Mouse (Mus musculus) midbrain, embryonic 14.5 days (tissue): ENCODE data around the gene Dpp6. TPM values are rescaled to one million over a fixed set of nuclear protein-coding genes. Genes with fewer than 3 reads are reported as not detected.
A peak's percentile ranks its signal among the peaks of the same experiment; 100 is the strongest.

Experiments
- ATAC-seq: fragments of 200-750 bp; cut with Nextera tagmentation; 2 replicates; pipeline ENCODE4 v1.8.0; 2017; ENCODE audit warnings: moderate number of reproducible peaks, moderate library complexity; ENCODE audit not compliant: low FRiP score, low TSS enrichment
- DNase-seq: peaks from one replicate; pipeline ENCODE4 v3.0.0-alpha.2; 2015
- H3K27ac ChIP-seq: fragments of 300-500 bp; sonication (generic); replicated peaks from 2 replicates; pipeline ENCODE4 v1.5.1; 2014; ENCODE audit warnings: mild to moderate bottlenecking, low read depth, low read length, moderate library complexity
- H3K27me3 ChIP-seq: fragments of 300-500 bp; sonication (generic); 2 replicates; pipeline ENCODE4 v1.6.1; 2014; ENCODE audit warnings: low read length, control low read depth, mixed read lengths; ENCODE audit not compliant: control insufficient read depth, insufficient read depth
- H3K36me3 ChIP-seq: fragments of 300-500 bp; sonication (generic); 2 replicates; pipeline ENCODE4 v1.6.1; 2014; ENCODE audit warnings: low read length, control low read depth; ENCODE audit not compliant: control insufficient read depth, insufficient read depth
- H3K4me1 ChIP-seq: fragments of 300-500 bp; sonication (generic); 2 replicates; pipeline ENCODE4 v1.6.1; 2014; ENCODE audit warnings: mild to moderate bottlenecking, antibody characterized with exemption, low read length, control low read depth; ENCODE audit not compliant: control insufficient read depth, insufficient read depth
- H3K4me2 ChIP-seq: fragments of 300-500 bp; sonication (generic); 2 replicates; pipeline ENCODE4 v1.6.1; 2014; ENCODE audit warnings: mild to moderate bottlenecking, low read length, moderate library complexity
- H3K4me3 ChIP-seq: fragments of 300-500 bp; sonication (generic); replicated peaks from 2 replicates; pipeline ENCODE4 v1.5.1; 2014; ENCODE audit warnings: low read depth, low read length
- H3K9ac ChIP-seq: fragments of 300-500 bp; sonication (generic); replicated peaks from 2 replicates; pipeline ENCODE4 v1.6.1; 2014; ENCODE audit warnings: mild to moderate bottlenecking, low read length, moderate library complexity
- H3K9me3 ChIP-seq: fragments of 300-500 bp; sonication (generic); 2 replicates; pipeline ENCODE4 v1.6.1; 2016; ENCODE audit warnings: low read length, control low read depth, mixed read lengths; ENCODE audit not compliant: control insufficient read depth
- WGBS: fragments of 180-500 bp; shearing (Covaris S2); extraction: QIAGEN DNeasy Blood & Tissue Kit; methylation state at CpG from one replicate; pipeline ENCODE4 v1.1.7; 2014; 5-methylcytosine and 5-hydroxymethylcytosine counted together
- polyA plus RNA-seq: library from polyadenylated mRNA; unstranded; fragments of >200 nt; fragmentation: Nextera tagmentation; extraction: Ambion mirVana; gene quantifications from 2 replicates; pipeline ENCODE4 v1.2.1, GENCODE M21; 2014

Gene Dpp6
- polyA plus RNA-seq = 72.6 and 76.3 TPM in 2 replicates

DNA sequence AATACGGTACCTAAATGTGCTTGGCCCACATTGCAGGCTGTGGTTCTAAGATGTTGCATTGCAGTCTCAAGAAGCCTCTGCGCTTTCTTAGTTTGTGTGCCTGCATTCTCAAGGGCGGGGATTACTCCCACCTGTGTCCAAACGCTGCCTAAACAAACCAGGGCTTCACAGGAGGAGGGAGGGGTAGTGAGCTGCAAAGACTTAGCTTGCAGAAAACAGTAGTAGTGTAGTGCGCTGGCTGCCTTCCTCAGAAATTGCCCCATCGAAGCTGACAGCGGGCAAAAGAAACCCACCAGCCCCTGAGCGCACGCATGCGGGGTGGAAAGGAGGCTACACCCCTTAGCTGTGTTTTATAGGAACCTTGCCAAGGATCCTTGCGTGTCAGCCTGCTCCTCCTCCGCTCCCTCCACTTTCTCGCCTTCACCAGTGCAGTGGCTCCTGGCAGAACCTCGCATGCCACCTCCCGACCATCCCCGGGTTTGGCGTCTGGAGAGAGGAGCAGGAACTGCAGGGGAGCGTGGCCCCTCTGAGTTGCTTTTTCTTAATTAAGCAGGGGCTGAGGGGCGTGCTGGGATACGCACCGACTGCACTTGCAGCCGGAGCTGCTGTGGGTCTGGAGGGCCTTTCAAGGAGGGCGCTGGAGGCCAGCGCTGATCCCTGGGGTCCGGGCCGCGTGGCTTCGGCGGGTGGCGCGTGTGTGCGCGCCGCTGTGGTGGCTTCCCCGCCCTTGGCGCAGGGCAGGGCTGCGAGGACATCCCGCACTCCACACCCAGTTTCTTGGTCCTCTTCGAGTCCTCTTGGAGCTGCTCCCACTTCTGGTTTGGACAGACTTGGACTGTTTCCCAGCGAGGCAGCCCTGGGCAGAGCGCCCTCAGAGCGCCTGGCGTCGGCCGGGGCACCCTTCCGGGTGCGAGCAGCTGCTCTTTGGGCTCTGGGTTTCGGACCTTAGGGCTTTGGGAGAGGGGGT lies at the start of gene Dpp6:
Gene Dpp6, plus strand, starts transcription at position 229 of the 967 bp plus-strand sequence.
- Histone ChIP-seq H3K36me3 (no peaks in the 10 kb centered on the region), H3K9me3 (no peaks in the 10 kb centered on the region), H3K9ac (peak within 1 kb of the TSS; percentile 26; the same call in 1 of the 2 replicates), H3K4me2 (peak within 1 kb of the TSS; percentile 80), H3K4me1 (no peaks in the 10 kb centered on the region), H3K27ac (no peak within 1 kb of the TSS), H3K4me3 (peak within 1 kb of the TSS; percentile 42), H3K27me3 (peaks cover 12% of the 10 kb centered on the region; the same call in 1 of the 2 replicates)
- WGBS = 4% methylated on average over 48 of the region's 48 CpGs
- DNase-seq (peak; percentile 68), ATAC-seq (peak; percentile 24; the same call in 1 of the 2 replicates)

DNA sequence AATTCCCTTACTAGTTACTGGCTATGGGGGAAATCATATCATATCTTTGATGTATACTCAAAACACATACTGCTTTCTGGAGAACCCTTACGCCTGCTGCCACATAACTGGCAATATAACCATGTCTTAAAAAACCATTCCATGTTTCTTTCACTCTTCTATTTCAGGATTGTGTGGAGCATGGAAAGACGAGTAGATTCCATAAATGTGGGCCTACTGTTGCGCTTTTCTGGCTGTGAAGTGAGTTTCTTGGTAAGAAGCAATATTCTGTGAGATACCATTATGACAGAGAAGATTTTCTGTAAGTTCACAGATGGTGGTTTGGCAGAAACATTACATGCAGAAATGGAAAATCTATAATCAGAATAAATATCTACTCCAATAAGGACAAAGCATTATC lies 33.0 kb upstream of the Dpp6 start:
- H3K4me2 ChIP-seq = no peak overlapping the region
- H3K9ac ChIP-seq = no peak overlapping the region
- H3K4me3 ChIP-seq = no peak overlapping the region
- H3K9me3 ChIP-seq = no peaks in the 10 kb centered on the region
- no peaks in the 10 kb centered on the region for H3K27me3 ChIP-seq
- no peak for DNase-seq
- no peak for ATAC-seq
- no peaks in the 10 kb centered on the region for H3K4me1 ChIP-seq
- 86% methylated on average over 3 of the region's 3 CpGs for WGBS
- H3K36me3 ChIP-seq = no peaks in the 10 kb centered on the region
- H3K27ac ChIP-seq = no peak overlapping the region

DNA sequence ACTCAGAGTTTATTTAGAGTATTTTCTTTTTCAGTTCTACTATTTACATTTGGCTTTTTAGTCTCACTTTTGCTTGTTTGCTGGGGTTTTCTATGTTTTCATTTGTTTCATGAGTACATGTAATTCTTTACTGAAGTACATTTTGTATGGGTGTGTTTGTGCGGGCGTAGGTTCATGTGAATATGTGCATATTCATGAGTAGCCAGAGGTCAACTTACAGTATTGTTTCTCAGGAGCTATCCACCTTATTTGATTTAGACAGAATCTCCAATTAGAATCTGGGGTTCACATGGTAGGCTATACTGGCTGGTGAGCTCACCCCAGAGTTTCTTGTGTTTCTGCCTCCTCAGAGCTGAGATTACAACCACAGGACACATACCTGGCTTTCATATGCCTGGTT lies 21.5 kb upstream of the Dpp6 start:
- WGBS = 94% methylated on average over 2 of the region's 2 CpGs
- ATAC-seq = no peak
- no peak overlapping the region for H3K27ac ChIP-seq
- no peak overlapping the region for H3K4me3 ChIP-seq
- H3K36me3 ChIP-seq = no peaks in the 10 kb centered on the region
- DNase-seq = no peak
- H3K27me3 ChIP-seq = no peaks in the 10 kb centered on the region
- H3K4me2 ChIP-seq = no peak overlapping the region
- no peaks in the 10 kb centered on the region for H3K9me3 ChIP-seq
- no peaks in the 10 kb centered on the region for H3K4me1 ChIP-seq
- H3K9ac ChIP-seq = no peak overlapping the region

DNA sequence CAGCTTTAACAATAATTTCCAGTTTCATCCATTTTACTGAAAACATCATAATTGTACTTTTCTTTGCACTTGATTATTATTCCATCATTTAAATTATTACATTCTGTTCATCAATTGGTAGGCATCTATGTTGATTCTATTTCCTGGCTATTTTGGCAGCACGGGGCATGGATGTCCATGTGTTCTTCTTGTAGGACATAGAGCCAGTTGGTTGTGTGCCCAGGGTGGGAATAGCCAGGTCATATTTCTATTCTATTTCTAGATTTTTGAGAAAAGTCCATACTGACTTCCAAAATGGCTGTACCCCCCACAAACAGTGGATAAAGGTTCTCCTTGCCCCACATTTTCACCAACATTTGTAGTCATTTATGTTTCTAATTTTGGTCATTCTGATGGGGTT lies 19.0 kb downstream of the Dpp6 start:
- Histone ChIP-seq H3K9me3 (no peaks in the 10 kb centered on the region), H3K36me3 (no peaks in the 10 kb centered on the region), H3K9ac (no peak overlapping the region), H3K4me2 (no peak overlapping the region), H3K4me1 (no peaks in the 10 kb centered on the region), H3K4me3 (no peak overlapping the region), H3K27me3 (no peaks in the 10 kb centered on the region), H3K27ac (no peak overlapping the region)
- WGBS = 93% methylated on average over 1 of the region's 1 CpGs
- ATAC-seq (no peak), DNase-seq (no peak)

DNA sequence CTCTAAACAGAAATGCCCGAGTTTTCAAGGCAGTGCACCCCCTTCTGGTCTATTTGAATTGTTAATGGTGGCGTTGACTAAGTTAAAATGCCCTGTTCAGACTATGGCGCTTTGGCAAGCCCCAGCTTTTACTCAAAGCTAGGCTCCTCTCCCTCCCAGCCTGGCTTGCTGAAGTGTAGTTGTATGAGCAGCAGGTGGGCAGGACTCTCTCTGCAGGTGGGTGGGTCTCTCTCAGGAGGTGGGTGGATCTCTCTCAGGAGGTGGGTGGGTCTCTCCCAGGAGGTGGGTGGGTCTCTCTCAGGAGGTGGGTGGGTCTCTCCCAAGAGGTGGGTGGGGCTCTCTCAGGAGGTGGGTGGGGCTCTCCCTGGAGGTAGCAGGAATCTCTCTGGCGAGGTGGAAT lies 24.1 kb downstream of the Dpp6 start:
- no peak for ATAC-seq

DNA sequence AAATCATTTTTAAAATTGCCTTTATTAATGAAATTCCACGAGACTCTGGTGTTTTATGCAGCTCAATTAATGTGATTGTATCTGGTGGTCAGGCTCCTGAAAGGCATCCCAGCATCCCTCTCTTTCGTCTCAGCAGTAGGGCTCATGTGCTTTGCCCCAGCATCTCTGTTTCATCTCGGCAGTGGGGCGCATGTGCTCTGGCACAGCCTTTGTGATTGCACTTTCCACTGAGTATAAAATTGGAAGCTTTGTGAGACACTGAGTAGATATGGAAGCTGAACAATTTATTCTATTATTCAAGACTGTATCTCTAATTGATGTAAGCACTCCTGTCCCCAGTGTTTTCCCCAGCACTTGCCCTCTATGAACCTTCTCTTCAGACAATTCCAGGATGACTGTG lies 37.7 kb downstream of the Dpp6 start:
- WGBS = 46% methylated on average over 4 of the region's 4 CpGs
- no peak overlapping the region for H3K4me2 ChIP-seq
- DNase-seq (peak; percentile 29), ATAC-seq (no peak)
- H3K4me1 ChIP-seq = no peaks in the 10 kb centered on the region
- H3K27ac ChIP-seq = 0 out of 2 replicates have a peak overlapping the region, but pooled peaks have one; percentile 20
- no peak overlapping the region for H3K4me3 ChIP-seq
- H3K9ac ChIP-seq = no peak overlapping the region
- no peaks in the 10 kb centered on the region for H3K36me3 ChIP-seq
- H3K27me3 ChIP-seq = no peaks in the 10 kb centered on the region
- H3K9me3 ChIP-seq = no peaks in the 10 kb centered on the region

More for the DNA sequence above, 24.1 kb downstream of the Dpp6 start:
- H3K9ac ChIP-seq = no peak overlapping the region
- no peaks in the 10 kb centered on the region for H3K9me3 ChIP-seq
- H3K4me2 ChIP-seq = no peak overlapping the region
- H3K36me3 ChIP-seq = no peaks in the 10 kb centered on the region
- no peak overlapping the region for H3K4me3 ChIP-seq
- DNase-seq = no peak
- 22% methylated on average over 4 of the region's 4 CpGs for WGBS
- H3K27ac ChIP-seq = no peak overlapping the region
- no peaks in the 10 kb centered on the region for H3K4me1 ChIP-seq
- no peaks in the 10 kb centered on the region for H3K27me3 ChIP-seq

DNA sequence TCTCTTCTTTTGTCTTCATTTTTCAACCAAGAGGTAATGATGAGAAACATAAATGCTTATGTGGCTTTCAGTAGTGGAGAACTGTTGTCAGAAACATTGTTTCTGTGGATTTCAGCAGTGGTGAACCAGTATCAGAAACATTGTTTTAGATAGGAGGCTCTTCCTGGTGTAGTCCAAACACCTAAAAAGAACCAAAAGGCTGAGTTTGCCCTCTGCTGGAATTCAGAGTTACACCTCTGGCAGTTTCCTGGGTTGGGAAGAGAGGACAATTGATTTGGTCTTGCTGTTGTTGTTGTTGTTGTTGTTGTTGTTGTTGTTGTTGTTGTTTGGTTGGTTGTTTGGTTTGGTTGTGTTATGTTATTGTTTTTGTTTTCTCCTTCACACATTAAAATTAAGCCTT lies 58.4 kb downstream of the Dpp6 start:
- Histone ChIP-seq H3K4me1 (no peaks in the 10 kb centered on the region), H3K4me3 (no peak overlapping the region), H3K9ac (no peak overlapping the region), H3K9me3 (no peaks in the 10 kb centered on the region), H3K36me3 (no peaks in the 10 kb centered on the region), H3K27me3 (no peaks in the 10 kb centered on the region), H3K27ac (no peak overlapping the region), H3K4me2 (no peak overlapping the region)
- no peak for ATAC-seq
- DNase-seq = peak; percentile 35

DNA sequence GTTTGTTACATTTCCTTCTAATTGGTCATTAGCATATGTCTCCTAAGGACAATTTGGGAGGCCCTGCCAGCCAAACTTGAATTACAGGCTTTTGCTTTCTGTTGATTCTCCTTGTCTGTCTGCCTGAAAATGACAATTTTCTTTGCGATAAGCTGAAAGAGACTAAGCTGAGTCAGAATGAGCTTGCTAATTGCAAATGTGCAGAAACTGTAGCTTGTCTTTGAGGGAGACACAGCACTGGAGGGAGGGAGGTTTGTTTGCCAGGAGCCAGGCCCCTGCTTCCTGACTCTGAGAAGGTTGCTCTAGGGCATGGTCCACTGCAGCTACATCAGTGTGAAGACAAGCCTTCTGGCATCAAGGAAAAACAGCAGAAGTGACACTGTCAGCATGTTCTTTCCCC lies 70.5 kb downstream of the Dpp6 start:
- no peak overlapping the region for H3K4me2 ChIP-seq
- H3K27ac ChIP-seq = no peak overlapping the region
- no peaks in the 10 kb centered on the region for H3K36me3 ChIP-seq
- DNase-seq (no peak), ATAC-seq (no peak)
- no peak overlapping the region for H3K9ac ChIP-seq
- WGBS = 86% methylated on average over 1 of the region's 1 CpGs
- no peaks in the 10 kb centered on the region for H3K27me3 ChIP-seq
- H3K4me1 ChIP-seq = no peaks in the 10 kb centered on the region
- no peak overlapping the region for H3K4me3 ChIP-seq
- H3K9me3 ChIP-seq = no peaks in the 10 kb centered on the region

DNA sequence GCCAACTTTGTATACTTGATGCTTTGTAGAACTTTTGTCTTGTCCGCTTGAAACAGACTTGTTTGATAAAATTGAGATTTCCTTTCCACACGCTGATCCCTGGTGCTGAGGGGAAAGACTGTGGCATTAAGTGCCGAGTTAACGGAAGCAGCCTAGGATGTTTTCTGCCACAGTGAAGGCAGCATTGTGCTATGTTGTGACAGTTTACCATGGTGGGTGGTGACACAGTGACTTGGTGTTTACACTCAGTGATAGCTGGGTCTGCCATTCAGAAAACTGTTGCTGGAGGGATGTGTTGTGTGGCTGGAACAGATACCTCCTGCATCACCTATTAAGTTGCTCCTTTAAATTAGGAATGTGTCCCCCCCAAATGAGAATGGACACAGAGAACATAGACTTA lies 71.1 kb downstream of the Dpp6 start:
- H3K9me3 ChIP-seq = no peaks in the 10 kb centered on the region
- H3K36me3 ChIP-seq = no peaks in the 10 kb centered on the region
- no peak overlapping the region for H3K9ac ChIP-seq
- H3K4me3 ChIP-seq = no peak overlapping the region
- no peaks in the 10 kb centered on the region for H3K4me1 ChIP-seq
- DNase-seq (no peak), ATAC-seq (no peak)
- WGBS = 90% methylated on average over 4 of the region's 4 CpGs
- no peak overlapping the region for H3K4me2 ChIP-seq
- H3K27ac ChIP-seq = no peak overlapping the region
- no peaks in the 10 kb centered on the region for H3K27me3 ChIP-seq
